Mouse (Mus musculus): ENCODE results near the gene Zswim3.

Gene Zswim3

DNA sequence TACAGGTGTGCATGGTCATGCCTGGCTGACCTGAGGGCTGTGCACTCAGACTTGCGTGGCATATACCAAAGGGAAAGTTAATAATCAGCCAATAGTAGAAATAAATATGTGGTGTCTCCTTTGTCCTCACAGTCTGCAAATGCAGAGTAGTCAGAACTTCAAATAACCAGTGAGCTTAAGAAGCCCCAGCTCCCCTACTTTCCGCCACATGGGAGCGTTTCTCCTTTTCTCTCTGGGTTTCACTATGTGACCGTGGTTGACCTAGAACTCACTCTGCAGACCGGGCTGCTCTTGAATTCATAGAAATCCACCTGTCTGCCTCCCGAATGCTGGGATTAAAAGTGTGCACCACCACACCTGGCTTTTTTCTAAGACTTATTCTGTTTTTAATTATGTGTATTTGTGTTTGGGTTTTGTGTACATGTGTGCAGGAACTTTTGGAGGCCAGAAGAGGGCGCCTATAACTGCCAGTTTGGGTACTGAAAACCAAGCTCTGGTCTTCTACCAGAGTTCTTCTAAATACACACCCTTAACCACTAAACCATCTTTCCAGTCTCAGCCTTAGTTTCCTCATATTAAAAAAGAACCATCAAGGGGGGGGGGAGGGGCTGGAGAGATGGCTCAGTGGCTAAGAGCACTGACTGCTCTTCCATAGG lies 20.8 kb upstream of the Zswim3 start:
- DNase-seq: no peak

DNA sequence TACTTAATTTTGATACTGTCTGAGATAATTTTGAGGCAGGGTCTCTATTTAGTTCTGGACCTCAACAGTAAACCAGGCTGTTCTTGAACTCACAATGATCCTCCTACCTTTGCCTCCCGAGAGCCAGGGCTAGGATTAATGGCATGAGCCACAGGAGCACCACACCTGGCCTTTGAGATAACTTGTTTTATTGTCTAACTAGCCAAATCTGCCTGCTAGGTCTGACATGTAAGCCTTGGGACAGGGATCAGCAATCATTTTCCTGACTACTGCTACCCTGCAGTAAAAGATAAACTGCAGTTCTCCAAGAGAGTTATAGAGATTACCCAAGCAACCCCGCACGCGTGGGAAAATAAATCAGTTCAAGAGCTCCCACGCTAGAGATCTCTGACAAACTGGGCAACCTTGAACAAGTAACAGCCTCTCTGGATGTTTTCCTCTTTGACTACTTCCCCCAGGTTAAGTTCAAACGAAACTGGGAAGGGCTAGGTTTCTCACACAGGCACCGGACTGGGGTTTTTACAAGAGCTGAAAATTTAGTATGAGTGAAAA lies 20.0 kb upstream of the Zswim3 start:
- no peak for DNase-seq

DNA sequence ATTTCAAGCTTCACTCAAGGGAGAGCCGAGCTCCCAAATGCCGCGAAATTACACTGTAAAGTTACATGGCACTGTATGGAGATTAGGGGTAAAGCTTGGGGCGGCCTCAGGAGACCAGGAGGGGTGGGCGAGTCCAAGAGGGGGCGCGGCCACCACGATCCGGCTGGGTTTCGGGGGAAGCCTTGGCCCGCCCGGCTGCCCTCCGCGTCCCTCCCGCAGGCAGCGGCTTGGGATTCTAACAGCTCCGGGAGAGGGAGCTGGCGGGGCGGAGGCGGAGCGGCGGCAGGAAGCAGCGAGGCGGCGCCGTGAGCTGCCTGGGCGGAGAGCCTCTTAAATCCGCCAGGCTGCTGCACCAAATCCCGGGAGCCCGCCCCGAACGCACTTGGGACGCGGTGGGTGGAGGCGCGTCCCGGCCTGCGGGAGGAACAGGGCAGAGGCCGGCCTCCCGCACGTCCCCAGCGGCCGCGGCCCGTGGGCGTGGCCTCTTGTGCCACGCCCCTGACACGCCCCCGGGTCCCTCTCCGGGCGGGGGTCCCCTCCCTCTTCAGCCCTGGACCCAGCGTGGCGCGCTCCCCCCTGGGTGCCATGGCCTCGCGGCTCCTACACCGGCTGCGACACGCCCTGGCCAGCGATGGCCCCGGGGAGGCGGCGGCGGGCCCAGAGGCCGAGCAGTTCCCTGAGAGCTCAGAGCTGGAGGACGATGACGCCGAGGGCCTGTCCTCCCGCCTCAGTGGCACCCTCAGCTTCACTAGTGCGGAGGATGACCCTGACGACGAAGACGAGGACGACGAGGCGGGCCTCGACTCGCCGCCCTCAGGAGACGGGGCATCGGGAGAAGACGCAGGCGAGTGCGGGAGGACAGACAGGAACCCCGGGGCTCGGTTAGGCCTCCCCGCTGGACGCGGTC lies 19.2 kb upstream of the Zswim3 start, which contains the start of gene Snx21:
Gene Snx21 (plus strand): TSS at position 343 of the 907 bp plus-strand sequence.
- DNase-seq: peak; percentile 96

DNA sequence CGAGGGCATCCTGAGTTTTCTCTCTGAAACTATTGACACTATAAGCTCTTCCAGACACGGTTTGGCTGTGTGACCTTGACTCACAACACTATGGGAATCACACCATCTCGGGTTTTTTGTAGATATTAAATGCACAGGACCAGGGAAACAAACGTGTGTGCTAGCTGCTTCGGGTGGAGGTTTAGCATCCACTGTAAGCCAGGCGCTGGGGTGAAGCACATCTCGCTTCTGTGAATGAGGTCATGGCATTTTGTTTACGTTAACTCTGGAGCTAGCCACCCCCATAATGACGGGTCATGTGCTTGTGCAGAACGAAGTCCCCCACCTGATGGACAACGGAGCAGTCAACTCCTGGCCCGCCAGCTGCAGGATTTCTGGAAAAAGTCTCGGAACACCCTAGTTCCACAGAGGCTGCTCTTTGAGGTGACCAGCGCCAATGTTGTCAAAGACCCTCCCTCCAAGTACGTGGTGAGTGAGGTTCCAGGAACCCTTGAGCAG lies 18.5 kb upstream of the Zswim3 start:
- DNase-seq: peak; percentile 57

DNA sequence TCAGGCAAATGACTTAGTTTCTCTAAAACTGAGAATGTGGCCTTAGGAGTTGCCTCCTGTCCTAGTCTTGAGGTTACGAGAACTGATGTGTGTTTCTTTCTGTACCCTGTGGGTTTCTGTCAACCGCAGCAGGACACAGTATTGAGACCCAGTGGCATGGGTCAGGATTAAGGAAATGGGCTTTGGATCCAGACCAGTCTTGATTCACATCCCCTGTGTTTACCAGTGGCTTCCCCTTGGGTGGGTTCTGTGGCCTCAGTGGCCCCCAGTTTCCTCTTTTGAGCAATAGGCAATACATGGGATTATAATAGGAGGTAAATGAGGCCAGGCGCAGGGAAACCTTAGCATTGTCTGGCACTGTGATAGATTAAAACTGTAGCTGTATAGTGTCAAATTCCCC lies 17.9 kb upstream of the Zswim3 start:
- peak; percentile 45 for DNase-seq

DNA sequence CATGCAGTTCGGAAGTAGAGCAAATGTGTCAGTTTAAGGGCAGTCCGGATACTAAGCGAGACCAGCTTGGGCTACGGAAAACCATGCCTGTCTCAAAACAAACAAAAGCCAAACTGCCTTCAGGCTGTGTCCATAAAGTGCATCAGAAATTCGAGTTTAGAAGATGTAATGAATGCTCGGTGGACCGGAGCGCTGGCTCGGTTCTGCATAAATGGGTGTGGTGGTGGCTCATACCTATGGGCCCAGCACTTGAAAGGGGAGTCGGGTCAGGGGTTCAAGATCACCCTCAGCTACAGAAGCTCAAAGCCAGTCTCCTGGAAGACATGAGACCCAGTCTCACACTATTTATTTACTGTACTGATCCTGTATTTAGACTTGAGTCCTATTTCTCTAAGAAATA lies 17.1 kb upstream of the Zswim3 start:
- DNase-seq: no peak

DNA sequence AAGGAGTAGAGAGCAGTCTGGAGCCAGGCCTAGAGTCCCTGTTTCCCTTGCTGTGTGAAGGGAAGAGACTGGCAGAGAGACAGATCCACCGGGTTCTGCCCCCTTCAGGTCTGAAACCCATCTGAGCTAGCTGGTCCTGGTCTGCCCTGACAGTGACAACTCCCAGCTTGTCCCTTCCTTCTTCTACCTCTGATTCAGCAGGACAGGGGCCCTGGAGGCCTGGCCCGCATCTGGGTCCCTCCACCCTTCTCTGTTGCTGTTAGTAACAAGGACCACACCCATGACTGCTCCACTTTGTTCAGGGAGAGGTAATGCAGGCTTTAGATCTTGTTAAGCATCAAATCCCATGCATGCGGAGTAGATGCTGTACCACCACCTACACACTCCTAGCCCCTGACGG lies 16.5 kb upstream of the Zswim3 start:
- no peak for DNase-seq

DNA sequence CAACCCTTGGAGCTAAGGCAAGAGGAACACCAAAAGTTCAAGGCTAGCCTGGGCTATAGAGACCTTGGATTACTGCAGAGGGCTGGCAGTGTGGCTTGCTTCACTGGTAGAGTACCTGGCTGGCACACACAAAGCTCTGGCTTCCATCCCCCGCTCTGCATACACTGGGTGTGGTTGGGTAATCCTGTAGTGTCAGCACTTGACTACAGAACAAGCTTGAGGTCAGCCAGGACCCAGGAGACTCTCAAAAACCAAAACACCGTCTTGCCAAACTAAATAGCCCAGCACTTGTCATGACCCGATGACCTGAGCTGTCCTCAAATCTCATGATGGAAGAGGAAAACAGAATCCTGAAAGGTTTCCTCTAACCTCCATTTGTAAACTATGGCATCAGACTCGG lies 14.4 kb upstream of the Zswim3 start:
- peak; percentile 87 for DNase-seq

DNA sequence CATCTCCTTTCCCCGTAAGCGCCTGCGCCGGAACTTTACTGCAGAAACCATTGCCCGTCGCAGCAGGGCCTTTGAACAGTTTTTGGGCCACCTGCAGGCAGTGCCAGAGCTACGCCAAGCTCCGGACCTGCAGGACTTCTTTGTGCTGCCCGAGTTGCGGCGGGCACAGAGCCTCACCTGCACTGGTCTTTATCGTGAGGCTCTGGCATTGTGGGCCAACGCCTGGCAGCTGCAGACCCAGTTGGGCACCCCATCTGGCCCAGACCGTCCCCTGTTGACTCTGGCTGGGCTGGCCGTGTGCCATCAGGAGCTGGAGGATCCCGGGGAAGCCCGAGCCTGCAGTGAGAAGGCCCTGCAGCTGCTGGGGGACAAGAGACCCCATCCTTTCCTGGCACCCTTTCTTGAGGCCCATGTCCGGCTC lies 13.0 kb upstream of the Zswim3 start:
- DNase-seq: no peak

DNA sequence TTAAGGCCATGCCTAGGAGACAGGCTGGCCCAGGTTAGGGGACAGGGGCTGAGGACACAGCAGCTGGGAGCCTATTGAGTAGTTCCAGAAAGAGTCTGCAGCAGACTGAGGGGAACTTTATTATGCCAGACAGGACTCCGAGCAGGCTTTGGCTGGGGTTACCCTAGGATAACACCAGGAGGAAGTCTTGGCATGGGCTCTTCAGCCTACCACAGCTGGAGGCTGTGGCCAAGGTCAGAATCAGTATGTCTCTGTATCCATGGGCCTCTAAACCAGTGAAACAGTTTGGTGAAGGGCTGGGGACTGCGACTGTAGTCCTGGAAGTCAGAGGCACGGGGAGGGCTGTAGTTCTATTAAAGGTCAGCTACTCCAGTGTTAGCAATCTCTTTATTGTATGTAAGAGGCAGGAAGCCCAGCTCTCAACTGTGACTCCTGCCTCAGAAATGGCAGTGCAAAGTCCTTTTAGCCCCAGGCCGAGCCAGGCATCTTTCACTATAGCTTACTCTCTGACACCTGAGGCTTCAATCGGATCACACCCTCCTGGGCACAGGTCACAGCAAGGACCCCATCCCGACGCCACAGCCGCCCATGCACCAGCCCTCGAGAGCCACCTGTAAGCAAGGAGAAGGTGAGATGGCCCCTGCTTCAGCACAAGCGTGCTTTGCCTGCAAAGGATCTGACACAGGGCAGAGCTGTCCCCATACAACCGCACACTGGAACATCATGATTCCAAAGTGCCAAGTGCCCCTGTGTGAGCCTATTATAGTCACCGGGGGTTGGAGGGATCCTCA lies 12.3 kb upstream of the Zswim3 start:
- DNase-seq: no peak

DNA sequence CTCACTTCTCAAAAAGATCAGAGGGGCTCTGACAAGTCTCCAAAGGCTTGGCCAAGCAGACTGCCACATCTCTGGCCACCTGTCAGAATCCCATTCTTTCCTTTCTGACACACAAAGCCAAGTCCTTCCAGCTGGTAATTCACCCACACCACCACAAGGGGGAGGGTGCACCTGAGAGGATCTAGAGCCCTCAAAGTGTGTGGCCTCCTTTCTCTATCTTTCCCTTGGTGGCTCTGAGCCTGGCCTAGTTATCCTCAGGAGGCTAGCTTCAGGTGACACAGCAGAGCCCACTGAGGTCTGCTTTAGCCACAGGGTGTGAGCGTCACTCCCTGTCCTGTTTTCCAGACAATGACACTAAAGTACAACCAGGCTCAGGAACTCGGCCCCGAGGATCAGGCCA lies 11.7 kb upstream of the Zswim3 start:
- peak; percentile 79 for DNase-seq

DNA sequence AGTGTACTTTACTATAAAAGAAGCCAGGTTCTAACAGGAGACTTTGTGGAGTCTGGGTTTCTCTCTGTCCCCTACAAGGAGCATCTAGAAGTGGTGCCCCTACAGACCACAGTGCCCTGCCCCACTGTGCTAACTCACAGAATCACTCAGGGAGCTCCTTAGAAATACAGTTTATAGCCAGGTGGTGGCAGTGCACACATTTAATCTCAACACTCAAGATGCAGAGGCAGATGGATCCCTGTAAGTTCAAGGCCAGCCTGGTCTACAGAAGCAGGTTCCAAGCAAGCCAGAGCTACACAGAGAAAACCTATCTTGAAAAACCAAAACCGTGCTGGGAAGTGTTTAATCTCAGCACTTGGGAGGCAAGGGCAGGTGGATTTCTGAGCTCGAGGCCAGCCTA lies 11.1 kb upstream of the Zswim3 start:
- peak; percentile 38 for DNase-seq

DNA sequence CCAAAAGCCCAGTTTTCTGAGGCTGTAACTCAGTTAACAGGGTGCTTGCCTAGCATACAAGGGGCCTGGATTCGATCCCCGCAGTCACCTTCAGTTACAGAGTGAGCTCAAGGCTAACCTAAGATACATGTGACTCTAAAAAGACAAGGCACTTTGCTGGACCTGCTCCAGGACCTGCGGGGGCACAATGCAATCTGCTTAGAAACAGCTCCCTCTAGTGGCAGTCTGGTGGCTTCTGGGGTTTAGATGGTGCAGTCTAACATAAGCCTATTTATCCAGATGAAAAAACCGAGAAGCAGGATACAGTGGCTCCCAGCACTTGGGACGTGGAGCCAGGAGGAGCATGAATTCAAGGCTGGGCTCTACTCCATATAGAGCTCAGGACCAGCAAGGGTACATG lies 10.6 kb upstream of the Zswim3 start:
- peak; percentile 95 for DNase-seq

DNA sequence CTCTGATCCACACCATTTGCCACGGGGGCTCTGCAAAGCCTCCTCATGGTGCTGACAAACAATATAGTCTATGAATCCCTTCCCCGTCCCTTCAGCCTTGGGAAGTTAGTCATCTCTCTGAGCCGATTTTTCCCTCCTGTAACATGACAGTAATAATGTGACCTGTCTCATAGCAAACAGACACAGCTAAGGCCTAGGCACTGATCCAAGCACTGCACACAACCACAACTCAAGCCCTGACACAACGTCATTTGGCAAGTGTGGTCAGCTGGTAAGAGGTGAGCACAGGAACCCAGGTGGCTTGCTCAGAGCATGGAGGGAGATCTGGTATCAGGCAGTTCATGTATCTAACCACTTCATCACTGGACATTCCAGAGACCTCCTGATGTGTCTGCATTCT lies 9.0 kb upstream of the Zswim3 start:
- no peak for DNase-seq

DNA sequence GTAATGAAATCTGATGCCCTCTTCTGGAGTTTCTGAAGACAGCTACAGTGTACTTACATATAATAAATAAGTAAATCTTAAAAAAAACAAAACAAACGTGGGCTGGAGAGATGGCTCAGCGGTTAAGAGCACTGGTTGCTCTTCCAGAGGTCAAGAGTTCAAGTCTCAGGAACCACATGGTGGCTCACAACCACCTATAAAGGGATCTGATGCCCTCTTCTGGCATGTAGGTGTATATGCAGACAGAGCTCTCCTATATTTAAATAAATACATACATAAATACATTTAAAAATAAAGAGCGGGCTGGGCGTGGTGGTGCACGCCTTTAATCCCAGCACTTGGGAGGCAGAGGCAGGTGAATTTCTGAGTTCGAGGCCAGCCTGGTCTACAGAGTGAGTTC lies 6.3 kb upstream of the Zswim3 start:
- peak; percentile 44 for DNase-seq

DNA sequence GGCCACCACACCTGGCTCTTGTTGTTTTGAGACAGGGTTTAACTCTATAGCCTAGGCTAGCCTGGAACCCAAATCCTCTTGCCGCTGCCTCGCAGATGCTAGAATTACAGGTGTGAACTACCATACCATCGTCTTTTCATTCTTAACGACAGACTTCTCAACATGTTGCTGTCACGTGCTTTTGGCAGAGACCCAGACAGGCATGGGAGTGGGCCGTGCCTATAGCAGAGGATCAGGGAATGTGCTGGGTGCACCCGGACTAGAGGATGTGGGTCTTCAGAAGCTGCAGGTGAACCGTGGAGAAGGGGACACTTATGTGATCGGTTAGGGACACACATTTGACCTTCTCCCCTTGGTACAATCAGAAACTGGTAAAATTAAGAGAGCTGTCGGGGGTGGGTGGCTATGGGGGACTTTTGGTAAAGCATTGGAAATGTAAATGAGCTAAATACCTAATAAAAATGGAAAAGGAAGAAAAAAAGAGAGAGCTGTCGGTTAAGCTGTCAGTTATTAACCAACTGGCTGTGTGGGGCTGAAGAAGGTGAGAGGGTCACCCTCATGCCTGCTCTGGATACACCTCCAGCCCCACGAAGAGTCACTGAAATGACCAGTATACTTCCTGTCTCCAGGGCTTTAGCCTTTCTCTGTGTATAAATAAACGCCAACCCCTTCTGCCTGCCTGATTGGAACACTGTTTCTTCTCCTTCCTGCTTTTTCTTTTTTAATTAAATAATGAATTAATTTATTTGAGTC lies 4.5 kb upstream of the Zswim3 start:
- no peak for DNase-seq

DNA sequence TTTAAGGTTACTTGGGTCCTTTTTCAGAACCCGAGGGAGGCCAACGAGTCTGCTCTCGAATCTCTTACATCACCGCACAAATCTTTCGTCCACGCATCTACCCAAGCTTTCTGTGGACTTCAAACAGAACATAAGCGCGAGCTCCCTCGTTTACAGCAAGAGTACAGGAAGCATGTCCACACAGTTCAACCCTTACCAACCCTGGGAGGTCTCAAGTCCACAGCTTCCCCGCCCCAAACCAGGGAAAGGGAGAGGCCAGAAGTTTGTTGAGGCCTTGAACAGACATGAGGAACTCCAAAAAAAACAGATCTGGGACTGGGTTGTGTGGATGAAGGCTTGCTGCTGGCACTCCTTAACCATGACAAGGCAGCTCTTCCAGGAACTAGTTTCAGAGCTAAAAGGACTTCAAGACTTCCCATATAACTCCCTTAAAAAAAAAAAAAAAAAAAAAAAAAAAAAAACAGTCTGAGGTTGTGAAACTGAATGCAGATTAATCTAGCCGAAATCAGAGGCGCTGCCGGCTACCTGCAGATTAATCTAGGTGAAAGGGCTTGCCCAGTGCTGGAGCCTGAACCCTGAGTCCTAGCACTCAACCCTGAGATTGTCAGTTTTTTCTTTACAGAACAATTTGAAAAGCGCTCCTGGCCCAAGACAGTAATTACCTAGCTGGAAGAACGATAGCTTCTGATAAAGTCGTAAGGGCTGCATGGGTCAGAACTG lies 1.5 kb upstream of the Zswim3 start:
- no peak for DNase-seq

DNA sequence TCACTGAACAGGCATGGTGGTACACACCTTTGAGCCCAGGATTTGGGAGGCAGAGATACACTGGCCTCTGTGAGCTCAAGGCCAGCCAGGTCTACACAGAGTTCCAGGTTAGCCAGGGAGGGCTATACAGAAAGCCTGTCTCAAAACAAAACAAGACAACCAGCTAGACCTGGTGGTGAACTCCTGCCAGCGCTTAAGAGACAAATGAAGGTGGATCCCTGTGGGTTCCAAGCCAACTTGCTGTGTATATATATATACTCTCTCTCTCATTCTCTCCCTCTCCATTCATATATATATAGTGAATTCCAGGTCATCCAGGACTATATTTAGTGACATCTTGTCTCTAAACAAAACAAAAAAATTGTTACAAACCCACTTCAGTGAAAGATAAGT lies 981 bp upstream of the Zswim3 start:
- DNase-seq: no peak

DNA sequence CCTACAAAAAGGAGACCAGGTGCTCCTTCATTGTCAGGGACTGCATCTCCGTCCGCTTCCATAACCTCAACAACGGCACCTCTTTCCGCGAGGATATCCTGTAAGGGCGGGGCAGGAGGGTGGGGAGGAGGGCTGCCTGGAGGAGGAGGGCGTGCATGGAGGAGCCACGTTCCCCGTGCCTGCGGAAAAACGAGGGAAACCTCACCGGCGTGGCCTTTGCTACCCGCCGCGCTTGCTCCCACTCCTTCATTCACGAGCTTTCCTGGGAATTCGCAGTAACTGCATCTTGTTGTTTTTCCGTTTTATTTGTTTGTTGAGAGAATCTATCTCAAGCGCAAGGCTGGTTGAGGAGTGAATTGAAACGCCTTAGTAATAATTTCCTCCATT lies 427 bp downstream of the Zswim3 start:
- no peak for DNase-seq

DNA sequence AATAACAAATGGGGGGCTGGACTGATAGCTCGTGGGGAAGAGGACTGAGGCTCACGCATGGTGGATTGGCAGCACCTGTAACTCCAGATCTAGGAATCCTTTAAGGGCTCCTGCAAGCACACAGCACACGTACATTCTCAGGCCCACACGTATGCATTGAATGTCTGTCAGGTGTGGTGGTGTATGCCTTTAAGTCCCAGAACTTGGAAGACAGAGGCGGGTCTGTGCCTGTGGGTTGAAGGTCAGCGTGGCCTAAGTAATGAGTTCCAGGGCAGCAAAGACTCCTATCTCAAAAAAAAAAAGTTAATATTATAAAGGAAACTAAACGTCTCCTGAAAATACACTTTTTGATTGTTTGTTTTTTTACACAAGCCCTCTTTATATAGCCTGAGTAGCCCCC lies 1.7 kb downstream of the Zswim3 start:
- no peak for DNase-seq

DNA sequence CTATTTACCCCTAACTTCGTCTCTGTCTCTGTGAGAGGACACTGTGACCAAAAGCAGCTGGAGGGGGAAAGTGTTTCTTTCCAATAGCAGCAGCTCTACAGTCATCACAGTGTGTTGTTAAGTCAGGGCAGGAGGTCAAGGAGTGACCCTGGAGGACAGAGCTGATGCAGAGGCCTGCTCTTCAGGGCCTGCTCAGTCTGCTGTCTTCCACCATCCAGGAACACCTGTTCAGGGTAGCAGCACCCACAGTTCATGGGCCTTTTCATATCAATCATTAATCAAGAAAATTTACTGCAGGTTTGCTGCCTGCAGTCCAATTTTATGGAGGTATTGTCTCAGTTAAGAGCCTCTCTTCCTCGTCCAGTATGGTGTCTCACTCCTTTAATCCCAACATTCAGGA lies 8.7 kb downstream of the Zswim3 start:
- DNase-seq: no peak

DNA sequence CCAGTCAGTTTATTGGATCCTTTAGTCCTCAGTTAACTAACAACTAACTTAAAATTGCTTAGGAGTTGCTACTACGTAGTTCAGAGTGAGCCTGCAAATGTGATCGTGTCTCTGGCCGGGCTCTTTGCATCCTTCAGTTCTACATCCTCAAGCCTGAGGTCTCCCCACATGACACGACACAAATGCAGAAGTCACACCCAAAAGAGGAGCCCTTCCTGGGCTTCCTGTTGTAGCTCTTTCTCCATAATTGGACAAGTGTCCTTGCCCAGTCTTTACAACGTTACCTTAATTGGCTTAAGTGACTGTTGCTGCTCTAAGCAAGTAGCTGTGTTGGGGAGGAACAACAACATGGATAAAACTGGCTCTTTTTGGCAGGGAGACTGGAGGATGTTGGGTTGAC lies 10.4 kb downstream of the Zswim3 start:
- no peak for DNase-seq
